Mouse (Mus musculus): ENCODE measurements around the gene Rbms1.

The Rbms1 gene

GRCm38 (mm10) chr2:60712483-60712882, 250.5 kb downstream of the Rbms1 start:
- DNase-seq (ENCODE audit: low spot score in 2 of 2), result no peak

- DNase-seq (ENCODE audit: low spot score in 2 of 2), result no peak
Observed at GRCm38 (mm10) chr2:60711098-60711880, 251.7 kb downstream of the Rbms1 start.

GRCm38 (mm10) chr2:60710317-60710716, 252.7 kb downstream of the Rbms1 start:
- no peak for DNase-seq (ENCODE audit: low spot score in 2 of 2)

GRCm38 (mm10) chr2:60708671-60709070, 254.3 kb downstream of the Rbms1 start:
- DNase-seq (ENCODE audit: low spot score in 2 of 2), result no peak

- no peak for DNase-seq (ENCODE audit: low spot score in 2 of 2)
Observed at GRCm38 (mm10) chr2:60706866-60707265, 256.1 kb downstream of the Rbms1 start.

- no peak for DNase-seq (ENCODE audit: low spot score in 2 of 2)
Observed at GRCm38 (mm10) chr2:60705426-60705825, 257.6 kb downstream of the Rbms1 start.

- no peak for DNase-seq (ENCODE audit: low spot score in 2 of 2)
Observed at GRCm38 (mm10) chr2:60703315-60703714, 259.7 kb downstream of the Rbms1 start.

GRCm38 (mm10) chr2:60700956-60701355, 262.0 kb downstream of the Rbms1 start:
- DNase-seq (ENCODE audit: low spot score in 2 of 2), result no peak
